Mouse (Mus musculus) heart, postnatal 0 days (tissue): ENCODE results near the gene Ttk.

ENCODE experiments used
- CTCF ChIP-seq: IDR thresholded peaks from 2 replicates; pipeline ENCODE4 v1.5.1; 2016; ENCODE audit warnings: antibody characterized with exemption, control low read depth, low read depth
- EP300 ChIP-seq: IDR thresholded peaks from 2 replicates; pipeline ENCODE4 v1.6.1; 2016; ENCODE audit warnings: antibody characterized with exemption, low read depth

- TF ChIP-seq CTCF (no peak), EP300 (no peak)
Observed at GRCm38 (mm10) chr9:83893767-83894330, 59.4 kb downstream of the Ttk start.
